Mouse (Mus musculus) CD8-positive naive resting alpha-beta T cell, adult 2 months (primary cell): ENCODE results near the gene Casp9.
"Not testable (repeated sequence)": the region's sequence is repeated elsewhere in the genome, so short reads cannot be mapped to it uniquely, and the experiment has no call there.

ENCODE experiments used
- DNase-seq, 2 experiments: peaks; one replicate each; pipeline ENCODE4 v3.0.0; 2022; ENCODE audit warnings: low read depth in 2 of 2, low spot score in 2 of 2

Gene Casp9

GRCm38 (mm10) chr4:141793282-141794151 lies at the start of gene Casp9:
Gene Casp9, plus strand, starts transcription at chr4:141793612.
- DNase-seq: peak; percentile 94 to 97

GRCm38 (mm10) chr4:141746578-141747346 lies 46.6 kb upstream of the Casp9 start, which contains the start of gene Agmat:
Gene Agmat, plus strand, starts transcription at chr4:141746672.
- no peak for DNase-seq

DNA sequence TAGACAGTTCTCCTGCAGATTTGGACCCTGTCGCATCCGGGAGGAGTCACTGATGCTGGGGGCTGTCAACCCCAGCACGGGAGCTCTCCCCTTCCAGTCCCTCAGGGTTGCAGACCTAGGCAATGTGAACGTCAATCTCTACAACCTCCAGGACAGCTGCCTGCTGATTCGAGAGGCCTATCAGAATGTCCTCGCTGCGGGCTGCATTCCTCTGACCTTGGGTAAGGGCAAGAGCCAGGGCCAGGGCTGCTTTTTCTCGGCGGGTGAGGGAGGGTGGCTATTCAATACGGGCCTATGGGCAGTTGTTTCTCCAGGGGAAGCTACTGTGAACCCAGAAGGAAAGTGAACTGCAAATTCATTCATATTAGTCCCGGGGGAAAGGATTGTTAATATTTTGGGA lies 43.9 kb upstream of the Casp9 start:
- DNase-seq: no peak

DNA sequence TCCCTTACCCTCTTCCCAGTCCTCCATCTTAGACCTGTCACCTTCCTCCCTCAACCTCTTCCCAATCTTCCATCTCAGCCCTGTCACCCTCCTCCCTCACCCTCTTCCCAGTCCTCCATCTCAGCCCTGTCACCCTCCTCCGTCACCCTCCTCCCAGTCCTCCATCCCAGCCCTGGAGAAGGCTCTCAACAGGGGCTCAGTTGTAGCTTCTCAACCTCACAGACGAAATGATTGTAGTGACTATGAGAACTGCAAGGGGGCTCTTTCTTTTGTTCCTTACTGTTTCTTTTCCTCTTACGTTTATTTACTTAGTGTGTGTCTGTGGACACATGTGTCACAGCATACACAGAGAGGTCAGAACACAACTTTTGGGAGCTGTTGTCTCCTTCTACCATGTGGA lies 42.6 kb upstream of the Casp9 start:
- no peak for DNase-seq

GRCm38 (mm10) chr4:141751419-141752075 lies 41.9 kb upstream of the Casp9 start:
- DNase-seq: no peak

- DNase-seq: no peak
These were observed 41.4 kb upstream of the Casp9 start for GRCm38 (mm10) chr4:141752076-141752421.

DNA sequence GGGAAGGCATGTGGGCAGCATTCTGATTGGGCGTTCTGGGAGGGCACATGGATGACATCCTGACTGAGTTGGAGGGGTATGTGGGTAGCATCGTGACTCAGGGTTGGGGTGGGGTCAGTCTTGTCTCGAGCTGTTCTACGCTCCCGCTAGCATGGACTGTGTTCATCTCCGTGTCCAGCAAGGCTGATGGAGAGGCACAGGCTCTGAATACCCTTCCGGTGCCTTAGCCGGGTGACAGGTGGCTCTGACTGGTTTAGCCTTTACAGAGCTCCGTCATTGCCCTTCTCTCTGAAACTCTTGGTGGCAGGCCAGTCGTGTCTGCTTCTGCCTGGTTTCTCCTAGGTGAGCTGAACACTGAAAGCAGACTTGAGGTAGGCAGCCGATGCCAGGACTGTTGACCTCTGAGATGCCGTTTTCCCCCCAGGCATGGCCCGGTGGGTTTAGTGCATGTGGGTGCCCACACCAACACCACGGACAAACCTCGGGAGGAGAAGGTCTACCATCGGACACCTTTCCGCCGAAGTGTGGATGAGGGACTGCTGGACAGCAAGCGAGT lies 38.0 kb upstream of the Casp9 start:
- no peak for DNase-seq

- no peak for DNase-seq
These were observed 36.3 kb upstream of the Casp9 start for GRCm38 (mm10) chr4:141757124-141757523.

GRCm38 (mm10) chr4:141758874-141759542 lies 34.4 kb upstream of the Casp9 start:
- no peak for DNase-seq

GRCm38 (mm10) chr4:141760942-141761341 lies 32.5 kb upstream of the Casp9 start:
- no peak for DNase-seq

DNA sequence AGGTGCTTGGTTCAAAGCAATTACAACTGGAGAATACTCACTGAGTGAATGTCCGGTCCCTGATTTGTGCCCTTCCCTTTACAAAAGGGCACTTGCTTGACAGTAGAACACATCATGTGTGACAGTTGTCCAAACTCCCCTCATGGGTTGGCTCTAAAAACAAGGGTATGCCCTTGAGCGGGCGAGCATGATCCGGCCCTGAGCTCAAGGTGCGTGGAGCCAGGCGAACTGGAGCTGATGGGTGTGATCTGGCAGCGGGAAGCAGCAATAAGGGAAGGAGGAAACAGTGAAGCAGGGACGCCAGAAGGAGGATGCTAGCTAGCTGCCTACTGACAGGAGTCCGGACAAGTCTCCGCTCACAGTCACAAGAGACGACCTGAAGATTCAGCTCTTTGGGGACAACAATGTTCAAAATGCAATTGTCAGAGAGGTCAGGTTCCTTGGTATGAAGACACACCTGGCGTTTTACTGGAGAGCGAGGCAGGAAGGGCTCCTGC lies 31.3 kb upstream of the Casp9 start:
- no peak for DNase-seq

DNA sequence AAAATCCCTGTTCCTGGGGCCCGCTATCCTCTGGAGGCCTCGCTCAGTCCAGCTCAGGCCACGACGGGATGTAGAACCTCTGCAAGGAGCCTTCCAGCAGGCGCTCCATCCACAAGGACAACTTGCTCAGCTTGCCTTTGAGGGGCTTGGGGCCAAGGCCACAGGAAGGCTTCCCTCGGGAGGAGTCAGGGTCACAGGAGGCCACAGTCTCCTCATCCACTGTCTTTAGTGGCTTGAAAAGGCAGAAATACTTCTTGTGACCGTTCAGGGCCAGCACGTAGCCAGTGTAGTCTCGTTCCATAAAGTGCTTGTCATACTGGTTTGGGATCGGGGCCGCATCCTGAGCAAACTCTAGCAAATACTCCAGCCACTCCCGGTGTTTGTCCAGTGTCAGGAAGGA lies 29.9 kb upstream of the Casp9 start:
- DNase-seq: no peak

GRCm38 (mm10) chr4:141765008-141765407 lies 28.4 kb upstream of the Casp9 start:
- DNase-seq: no peak

- no peak for DNase-seq
These were observed 27.1 kb upstream of the Casp9 start for GRCm38 (mm10) chr4:141766316-141766667.

GRCm38 (mm10) chr4:141766668-141767352 lies 26.6 kb upstream of the Casp9 start:
- no peak for DNase-seq

DNA sequence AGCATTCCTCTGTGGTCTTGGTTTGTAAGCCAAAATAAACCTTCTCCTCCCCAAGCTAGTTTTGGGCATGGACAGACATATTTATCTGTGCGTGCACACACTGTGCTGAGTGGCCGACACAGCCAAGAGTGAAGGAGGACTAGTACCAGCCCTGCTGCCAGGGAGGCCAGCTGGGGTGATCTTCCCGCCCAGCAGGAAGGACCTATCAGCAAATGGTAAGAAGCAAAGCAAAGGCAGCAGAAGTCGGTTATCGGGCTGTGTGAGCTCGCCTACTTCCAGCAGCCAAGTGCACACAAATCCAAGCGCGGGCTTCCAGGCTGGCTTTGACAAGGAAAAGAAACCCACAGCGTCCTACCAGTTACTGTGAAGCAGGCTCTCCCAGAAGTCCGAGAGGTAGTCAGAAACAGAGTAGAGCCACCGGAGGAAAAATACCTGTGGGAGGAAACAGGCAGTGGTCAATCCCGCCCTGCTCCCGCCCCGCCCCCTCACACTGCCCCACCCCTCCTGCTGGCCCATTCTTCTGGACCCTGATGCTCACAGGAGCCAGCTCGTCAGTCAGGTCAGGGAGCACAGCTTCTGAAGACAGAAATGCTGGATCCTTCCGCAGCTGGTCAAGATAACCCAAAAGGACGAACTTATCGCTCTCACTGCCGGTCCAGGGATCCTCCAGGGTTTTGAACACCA lies 25.9 kb upstream of the Casp9 start:
- no peak for DNase-seq

GRCm38 (mm10) chr4:141769501-141770160 lies 23.8 kb upstream of the Casp9 start:
- no peak for DNase-seq

GRCm38 (mm10) chr4:141771823-141772222 lies 21.6 kb upstream of the Casp9 start:
- no peak for DNase-seq

DNA sequence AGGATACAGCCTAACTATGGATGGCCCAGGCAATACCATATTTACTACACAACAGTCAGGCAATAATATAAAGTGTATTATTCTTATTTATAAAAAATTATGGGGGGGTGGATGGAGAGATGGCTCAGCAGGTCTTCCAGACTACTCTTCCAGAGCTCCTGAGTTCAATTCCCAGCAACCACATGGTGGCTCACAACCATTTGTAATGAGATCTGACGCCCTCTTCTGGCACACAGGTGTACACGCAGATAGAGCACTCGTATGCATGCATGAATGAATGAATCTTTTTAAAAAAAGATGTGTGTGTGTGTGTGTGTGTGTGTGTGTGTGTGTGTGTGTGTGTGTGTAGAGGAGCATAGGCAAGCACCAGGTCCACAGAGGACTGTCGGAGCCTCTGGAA lies 20.4 kb upstream of the Casp9 start:
- DNase-seq: not testable (repeated sequence)
